Mouse (Mus musculus): ENCODE measurements at regions not wholly inside any gene's neighbourhood (a gene's known extent, or its start where the extent isn't known, plus 50 kb on each side); places are given as distances from the start of the nearest gene placed in this dataset.

- peak; percentile 91 for DNase-seq (ENCODE audit: low spot score, missing footprints)
- no peak overlapping the region for H3K4me3 ChIP-seq (ENCODE audit: low read depth, low read length)
- 35% methylated on average over 4 of the region's 4 CpGs for WGBS
- no peak overlapping the region for H3K9ac ChIP-seq (ENCODE audit: low read length)
- H3K27ac ChIP-seq (ENCODE audit: low read depth, low read length) = no peak overlapping the region
- ATAC-seq (ENCODE audit: low FRiP score) = 0 out of 2 replicates have a peak, but pooled peaks have one; percentile 38
- no peaks in the 10 kb centered on the region for H3K27me3 ChIP-seq (ENCODE audit: control insufficient read depth, insufficient read depth, low read length)
- no peaks in the 10 kb centered on the region for H3K9me3 ChIP-seq (ENCODE audit: control insufficient read depth, low read length)
- H3K36me3 ChIP-seq (ENCODE audit: control insufficient read depth, insufficient read depth, low read length) = no peaks in the 10 kb centered on the region
- H3K4me2 ChIP-seq = no peak overlapping the region
- no peaks in the 10 kb centered on the region for H3K4me1 ChIP-seq (ENCODE audit: control insufficient read depth, insufficient read depth, low read length)
These were observed 74.8 kb upstream of the Sult1c1 start for GRCm38 (mm10) chr17:54065187-54065795.

DNA sequence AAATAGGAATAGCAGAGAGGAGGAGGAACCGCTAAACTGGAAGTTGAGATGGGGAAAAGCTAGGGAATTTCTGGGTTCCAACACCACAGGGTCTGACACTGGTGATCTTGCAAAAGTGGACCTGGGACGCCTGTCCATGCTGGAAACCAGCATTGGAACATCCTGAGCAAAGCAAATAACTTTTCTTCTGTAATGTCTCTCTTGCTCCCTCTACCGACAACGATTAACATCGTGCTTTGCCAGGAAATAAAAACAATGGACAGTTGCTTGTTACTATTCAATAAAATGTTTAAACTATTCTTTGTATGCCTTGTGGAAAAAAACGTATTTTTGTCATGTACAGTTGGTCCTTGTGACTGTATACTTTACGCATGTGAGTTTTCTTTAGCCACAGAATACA, 70.8 kb upstream of the Sult1c1 start:
- ATAC-seq (ENCODE audit: low FRiP score) = no peak
- Histone ChIP-seq H3K4me2 (no peak overlapping the region), H3K36me3 (ENCODE audit: control insufficient read depth, insufficient read depth, low read length) (no peaks in the 10 kb centered on the region), H3K4me1 (ENCODE audit: control insufficient read depth, insufficient read depth, low read length) (no peaks in the 10 kb centered on the region), H3K27me3 (ENCODE audit: control insufficient read depth, insufficient read depth, low read length) (no peaks in the 10 kb centered on the region), H3K9ac (ENCODE audit: low read length) (no peak overlapping the region), H3K9me3 (ENCODE audit: control insufficient read depth, low read length) (no peaks in the 10 kb centered on the region), H3K4me3 (ENCODE audit: low read depth, low read length) (no peak overlapping the region), H3K27ac (ENCODE audit: low read depth, low read length) (no peak overlapping the region)
- no peak for DNase-seq (ENCODE audit: low spot score, missing footprints)
- WGBS = 40% methylated on average over 7 of the region's 7 CpGs

Measured in midbrain, embryonic 11.5 days (tissue).